Mouse (Mus musculus) ovary, postnatal 10 days (tissue): ENCODE data around the gene Usp10.

Experiments
- DNase-seq: peaks from one replicate; pipeline ENCODE4 v3.0.0; 2022; ENCODE audit warnings: low spot score

Usp10 gene

GRCm38 (mm10) chr8:119960531-119961104 lies 50.5 kb downstream of the Usp10 start:
- DNase-seq = no peak

- no peak for DNase-seq
Measured at GRCm38 (mm10) chr8:119964859-119965258, 54.7 kb downstream of the Usp10 start.

DNA sequence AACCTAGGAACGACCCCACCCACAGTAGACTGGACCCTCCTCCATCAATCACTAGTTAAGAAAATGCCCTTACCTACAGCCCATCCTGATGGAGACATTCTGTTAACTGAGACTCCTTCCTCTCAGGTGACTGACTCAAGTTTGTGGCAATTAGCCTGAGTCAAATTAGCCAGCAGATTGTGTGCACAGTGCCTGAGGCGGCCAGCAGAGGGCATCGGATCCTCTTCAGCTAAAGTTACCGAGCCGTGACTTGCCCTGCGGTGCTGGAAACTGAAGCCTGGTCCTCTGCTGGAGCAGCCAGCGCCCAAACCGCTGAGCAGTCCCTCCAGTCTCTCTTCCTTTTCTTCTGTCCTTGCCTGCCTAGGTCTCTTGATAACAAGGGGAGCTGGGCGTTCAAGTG lies 57.3 kb downstream of the Usp10 start:
- no peak for DNase-seq

DNA sequence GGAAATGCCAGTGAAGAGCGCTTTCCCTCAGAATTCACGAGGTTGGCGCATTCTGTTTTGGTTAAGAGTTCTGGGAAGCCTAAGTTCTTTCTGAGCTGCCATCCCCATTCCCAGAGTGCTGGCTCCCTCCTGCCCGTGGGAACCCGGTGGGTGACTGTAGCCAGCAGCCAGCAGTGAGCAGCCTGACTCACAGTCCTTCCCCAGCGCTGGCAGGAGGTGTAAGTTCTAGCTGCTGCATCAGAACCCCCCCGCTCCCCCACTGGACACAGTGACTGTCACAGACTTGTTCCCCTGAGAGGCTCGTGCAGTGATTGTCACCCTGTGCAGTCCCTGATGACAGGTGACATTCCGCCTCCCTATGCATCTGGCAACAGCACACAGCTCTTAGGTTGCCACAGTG lies 60.0 kb downstream of the Usp10 start:
- no peak for DNase-seq

GRCm38 (mm10) chr8:119972558-119972957 lies 62.4 kb downstream of the Usp10 start:
- no peak for DNase-seq

GRCm38 (mm10) chr8:119978770-119979381 lies 68.7 kb downstream of the Usp10 start:
- DNase-seq = no peak

DNA sequence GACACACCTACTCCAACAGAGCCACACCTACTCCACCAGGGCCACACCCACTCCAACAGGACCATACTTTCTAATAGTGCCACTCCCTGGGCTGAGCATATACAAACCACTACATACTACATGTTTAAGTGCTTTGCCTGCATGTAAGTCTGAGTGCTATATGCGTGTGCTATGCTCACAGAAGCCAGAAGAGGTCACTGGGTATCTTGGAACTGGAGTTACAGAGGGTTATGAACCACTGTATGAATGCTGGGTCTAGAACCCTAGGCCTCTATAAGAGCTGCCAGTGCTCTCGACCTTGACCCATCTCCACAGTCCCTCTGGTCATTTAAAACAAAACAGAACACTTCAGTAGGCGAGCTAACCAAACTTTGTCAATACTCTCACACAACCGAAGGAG lies 71.1 kb downstream of the Usp10 start:
- DNase-seq = no peak

GRCm38 (mm10) chr8:119984085-119984484 lies 73.9 kb downstream of the Usp10 start:
- DNase-seq = no peak

DNA sequence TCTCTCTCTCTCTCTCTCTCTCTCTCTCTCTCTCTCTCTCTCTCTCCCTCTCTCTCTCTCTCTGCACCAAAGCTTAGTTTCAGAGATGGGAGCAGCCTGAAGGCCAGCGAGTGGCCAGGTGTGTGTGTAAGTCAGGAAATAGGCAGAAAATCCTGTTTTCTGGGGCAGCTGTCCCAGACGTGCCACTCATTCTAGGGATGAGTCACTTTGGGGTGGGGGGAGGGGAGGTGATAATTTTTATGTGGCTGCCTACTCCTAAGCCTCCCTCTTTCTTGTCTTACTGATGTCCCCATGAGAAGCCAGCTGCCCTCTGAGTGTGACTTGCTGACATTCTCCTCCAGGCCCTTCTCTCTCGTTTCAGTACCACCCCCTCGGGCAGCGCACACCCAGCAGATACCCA lies 76.0 kb downstream of the Usp10 start:
- no peak for DNase-seq

- DNase-seq = no peak
Measured at GRCm38 (mm10) chr8:119988087-119988486, 77.9 kb downstream of the Usp10 start.

DNA sequence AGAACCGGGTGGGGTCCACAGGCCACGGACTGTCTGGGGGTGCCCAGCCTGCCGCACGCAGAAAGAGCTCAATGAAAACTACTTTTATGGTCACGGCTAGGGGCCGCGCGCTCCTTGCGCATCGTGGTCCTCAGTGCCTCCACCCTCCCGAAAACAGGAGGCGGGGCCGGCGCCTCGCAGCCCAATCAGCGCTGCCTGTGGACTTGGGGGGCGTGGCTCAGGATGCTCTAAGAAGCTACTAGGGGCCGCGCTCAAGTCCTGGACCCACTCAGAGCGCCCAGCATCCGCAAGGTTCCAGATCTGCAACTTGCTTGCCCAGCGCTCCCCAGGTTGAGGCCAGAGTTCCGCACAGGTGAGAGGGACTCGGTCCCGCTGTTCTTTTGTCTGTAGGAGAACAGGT lies 82.1 kb downstream of the Usp10 start, which contains the start of gene Crispld2:
Gene Crispld2 (plus strand): TSS at position 190 of the 400 bp plus-strand sequence.
- DNase-seq = peak; percentile 43

DNA sequence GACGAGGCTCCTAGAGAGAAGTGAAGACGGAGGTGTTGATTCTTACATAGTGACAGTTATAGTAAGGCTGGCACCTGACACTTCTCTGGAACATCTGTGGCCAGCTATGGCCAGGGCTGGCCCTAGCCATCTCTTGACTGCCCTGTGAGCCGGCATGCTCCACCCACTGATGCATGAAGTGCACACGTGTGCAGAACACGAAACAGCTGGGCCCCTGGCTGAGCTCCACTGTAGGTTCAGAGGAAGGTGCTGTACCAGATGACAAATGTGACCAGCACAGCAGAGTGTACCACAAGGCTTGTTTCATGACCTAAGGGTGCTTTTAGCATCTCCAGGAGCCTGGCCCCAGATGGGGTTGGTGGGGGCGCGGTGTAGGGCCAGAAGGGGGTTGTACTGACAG lies 84.0 kb downstream of the Usp10 start:
- DNase-seq = no peak

GRCm38 (mm10) chr8:119994556-119994955 lies 84.4 kb downstream of the Usp10 start:
- DNase-seq = no peak

DNA sequence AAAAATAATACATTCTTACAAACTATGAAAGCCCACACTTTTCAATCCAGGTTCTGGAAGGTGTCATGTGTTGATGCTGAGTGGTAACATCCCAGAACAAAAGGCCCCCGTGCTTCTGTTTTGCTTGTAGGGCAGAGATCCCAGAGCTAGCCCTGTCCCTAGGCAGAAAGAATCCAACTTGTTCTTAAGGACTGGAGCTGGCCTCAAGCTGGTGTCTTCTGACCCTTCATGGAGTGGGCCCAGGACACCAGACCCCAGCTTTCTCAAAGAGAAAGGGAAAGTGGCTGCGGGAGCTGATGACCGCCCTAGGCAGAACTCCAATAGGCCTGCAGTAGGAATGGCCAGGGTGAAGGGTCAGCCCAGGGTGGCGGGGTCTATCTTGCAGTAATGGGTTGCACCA lies 87.1 kb downstream of the Usp10 start:
- no peak for DNase-seq

DNA sequence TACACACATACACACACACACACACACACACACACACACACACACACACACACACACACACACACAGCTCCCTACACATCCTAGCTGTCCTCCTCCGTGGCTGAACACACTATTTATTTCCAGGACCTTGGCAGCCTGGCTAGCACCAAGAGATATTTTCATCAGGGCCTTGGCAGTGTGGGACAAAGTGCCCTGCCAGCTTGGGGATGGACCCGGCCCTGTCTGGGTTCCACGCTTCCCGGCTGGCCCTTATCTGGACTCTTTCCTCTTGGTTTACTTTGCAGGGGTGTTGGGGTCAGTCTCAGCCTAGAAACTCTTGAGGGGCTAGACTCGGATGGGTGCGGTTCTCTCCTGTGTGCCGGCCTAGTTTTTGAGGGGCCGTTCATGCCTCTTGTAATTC lies 90.3 kb downstream of the Usp10 start:
- no peak for DNase-seq

DNA sequence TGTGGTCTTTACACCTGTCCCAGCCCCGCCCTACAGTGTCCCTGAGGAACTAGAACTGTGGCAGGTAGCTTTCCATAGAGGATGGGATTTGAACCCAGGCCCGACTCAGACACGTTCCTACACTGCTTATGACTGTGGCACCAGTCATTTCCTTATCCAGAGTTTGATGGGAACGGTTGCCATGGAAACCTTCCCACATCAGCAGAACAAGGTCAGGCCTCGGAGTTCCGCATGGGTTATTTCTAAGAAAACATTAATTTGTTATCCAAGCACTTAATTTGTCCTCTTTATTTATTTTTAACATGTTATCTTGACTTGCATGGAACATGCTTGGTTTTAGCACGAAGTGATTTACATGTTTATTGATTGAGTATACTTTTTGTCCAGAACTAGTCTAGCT lies 91.6 kb downstream of the Usp10 start:
- no peak for DNase-seq

DNA sequence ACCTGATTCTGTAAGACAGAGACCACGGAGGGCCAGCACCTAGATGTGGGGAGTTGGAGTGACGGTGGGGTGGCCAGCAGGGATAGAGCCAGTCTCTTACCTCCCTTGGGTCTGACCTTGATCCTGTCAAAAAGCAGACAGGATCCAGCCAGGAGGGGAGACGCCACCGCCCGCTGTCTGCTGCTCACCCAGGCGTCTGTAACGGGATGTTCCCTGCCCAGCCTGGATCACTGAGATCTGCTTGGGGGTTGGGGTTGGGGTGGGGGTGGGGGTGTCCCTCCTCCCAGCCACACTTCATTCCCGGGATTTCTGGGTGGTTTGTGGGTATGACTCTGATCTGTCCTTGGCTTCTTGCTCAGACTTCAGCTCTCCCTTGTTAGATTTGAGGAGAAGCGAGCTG lies 92.2 kb downstream of the Usp10 start:
- no peak for DNase-seq

- DNase-seq = no peak
Measured at GRCm38 (mm10) chr8:120004154-120004702, 94.1 kb downstream of the Usp10 start.

GRCm38 (mm10) chr8:120004705-120005381 lies 94.7 kb downstream of the Usp10 start:
- DNase-seq = no peak

- no peak for DNase-seq
Measured at GRCm38 (mm10) chr8:120006645-120007160, 96.5 kb downstream of the Usp10 start.
